Mouse (Mus musculus) megakaryocyte-erythroid progenitor cell, adult 5 weeks (primary cell): ENCODE measurements around the gene Irf2bp1. TPM values are rescaled to one million over a fixed set of nuclear protein-coding genes. Genes with fewer than 3 reads are reported as not detected.

ENCODE experiments used
- polyA plus RNA-seq: library from polyadenylated mRNA; stranded (reverse); fragments of >175 nt; gene quantifications from 2 replicates; pipeline ENCODE4 v1.2.3, GENCODE M21; 2012

Gene Irf2bp1
- polyA plus RNA-seq, result 99.0 and 114 TPM in 2 replicates

DNA sequence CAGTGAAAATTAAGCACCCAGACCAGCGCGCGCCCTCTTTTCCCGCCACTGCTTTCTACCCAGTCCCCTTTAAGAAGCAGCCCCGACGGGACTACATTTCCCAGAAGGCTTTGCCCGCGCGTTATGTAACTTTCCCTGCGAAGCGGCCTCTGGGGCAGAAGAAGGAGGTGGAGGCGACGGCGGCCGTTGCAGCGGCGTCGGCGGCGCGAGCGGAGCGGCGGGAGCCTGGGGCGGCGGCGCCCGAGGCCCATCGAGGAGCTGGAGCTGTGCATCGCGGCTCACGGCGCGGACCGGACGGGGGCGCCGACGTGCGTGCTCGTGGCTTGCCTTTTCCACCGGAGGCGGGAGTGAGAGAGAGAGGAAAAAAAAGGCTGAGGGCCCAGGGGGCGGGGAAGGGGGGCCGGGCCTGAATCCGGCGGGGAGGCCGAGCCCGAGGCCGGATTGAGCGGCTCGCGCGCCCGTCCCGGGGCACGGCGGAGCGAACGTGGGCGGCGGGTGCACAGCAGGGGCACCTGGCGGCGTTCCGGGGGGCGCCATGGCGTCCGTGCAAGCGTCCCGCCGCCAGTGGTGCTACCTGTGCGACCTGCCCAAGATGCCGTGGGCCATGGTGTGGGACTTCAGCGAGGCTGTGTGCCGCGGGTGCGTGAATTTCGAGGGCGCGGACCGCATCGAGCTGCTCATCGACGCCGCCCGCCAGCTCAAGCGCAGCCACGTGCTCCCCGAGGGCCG is at the start of gene Irf2bp1:
Gene Irf2bp1 (plus strand): TSS at position 143 of the 729 bp plus-strand sequence.

DNA sequence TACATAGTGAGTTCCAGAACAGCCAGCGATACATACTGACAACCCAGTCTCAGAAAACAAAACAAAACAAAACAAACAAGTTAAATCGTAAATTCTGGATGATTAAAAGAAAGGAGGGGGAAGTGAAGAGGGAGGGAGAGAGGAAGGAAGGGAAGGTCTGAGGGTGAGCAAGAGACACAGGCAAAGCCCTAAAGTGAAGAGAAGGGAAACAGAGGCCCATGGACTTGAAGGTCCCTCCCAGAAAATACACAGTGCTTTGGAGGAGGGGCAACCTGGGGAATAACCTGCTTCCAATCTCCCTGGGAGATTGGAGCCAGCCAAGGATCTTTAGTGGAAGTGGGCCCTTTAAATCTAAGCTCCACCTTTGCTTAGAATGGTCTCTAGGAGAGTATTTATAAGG is 16.7 kb upstream of the Irf2bp1 start, which contains the start of gene Nanos2:
Gene Nanos2 (plus strand): TSS at position 301 of the 400 bp plus-strand sequence.

DNA sequence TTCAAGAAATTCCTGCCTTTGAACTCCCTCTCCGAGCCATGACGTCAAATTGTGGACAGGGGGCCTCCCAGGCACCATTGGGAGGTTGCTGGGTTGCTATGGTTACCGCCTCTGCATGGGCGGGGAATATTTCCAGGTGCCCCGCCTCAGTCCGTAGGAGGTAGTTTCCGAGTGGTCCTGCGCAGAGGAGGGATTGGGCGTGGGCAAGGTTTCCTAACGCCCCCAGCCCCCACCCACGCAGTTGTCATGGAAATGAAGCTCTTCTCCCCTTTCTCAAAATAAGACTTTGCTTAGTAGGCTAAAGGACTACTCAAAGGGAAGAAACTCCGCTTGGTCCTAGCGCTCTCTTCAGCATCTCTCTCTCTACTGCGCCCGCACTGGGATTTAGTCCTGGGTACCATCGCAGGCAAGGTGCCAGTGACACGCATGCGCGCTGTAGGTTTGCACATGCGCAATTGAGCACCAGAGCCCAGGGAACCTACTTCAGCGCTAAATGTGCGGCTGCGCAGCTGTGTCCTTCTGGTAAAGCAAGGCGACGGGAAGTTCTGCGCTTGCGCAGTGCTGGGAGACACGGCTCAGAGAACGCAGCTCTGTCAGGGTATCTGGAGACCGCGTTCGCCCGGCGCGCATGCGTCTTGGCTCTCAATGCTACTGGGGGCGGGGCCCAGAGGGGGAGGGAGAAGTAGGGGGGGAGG is 13.1 kb upstream of the Irf2bp1 start, which contains the start of gene Mypop:
Gene Mypop (plus strand): TSS at position 645 of the 695 bp plus-strand sequence.

DNA sequence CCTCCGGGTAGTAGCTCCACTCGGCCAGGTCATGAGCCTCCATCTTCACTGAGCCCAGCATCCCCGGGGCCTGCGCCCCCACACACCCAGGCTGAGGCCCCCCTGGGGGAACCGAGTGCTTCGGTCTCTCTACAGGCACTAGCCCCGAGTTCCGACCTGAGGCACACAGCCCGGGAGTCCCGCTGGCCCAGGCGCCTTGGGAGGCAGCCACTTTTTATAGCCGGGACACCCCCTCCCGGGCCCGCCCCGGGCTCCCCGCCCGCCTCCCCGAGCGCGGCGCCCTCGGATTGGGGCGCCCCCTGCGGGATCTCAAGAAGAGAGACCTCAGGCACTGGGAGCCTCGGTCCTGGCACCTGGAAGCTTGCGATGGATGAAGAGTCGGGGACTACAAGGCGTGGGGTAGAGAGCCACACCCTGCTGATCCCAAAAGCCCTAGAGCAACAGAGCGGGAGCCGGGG is 19.5 kb downstream of the Irf2bp1 start, which contains the start of gene Foxa3:
Gene Foxa3 (minus strand): TSS at position 182 of the 458 bp plus-strand sequence.

DNA sequence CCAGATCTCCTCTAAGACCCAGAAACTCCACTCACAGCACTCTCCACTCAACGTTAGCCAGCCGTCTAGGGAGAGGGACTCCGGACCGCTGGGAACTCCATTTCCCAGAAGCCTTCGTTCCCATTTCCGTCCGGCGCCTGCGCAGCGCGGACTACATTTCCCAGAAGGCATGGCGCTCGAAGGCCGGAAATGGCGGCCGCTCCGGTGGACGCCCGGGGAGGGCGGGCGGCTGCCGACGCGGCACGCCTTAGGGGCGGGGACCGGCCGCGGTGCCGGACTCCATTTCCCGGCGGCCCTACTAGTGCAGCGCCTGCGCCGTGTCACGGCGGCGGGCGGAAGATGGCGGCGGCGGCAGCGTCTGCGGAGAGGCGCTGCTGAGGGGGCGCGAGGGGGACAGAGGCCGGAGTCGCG is 20.3 kb downstream of the Irf2bp1 start, which contains the start of gene Sympk:
Gene Sympk (plus strand): TSS at position 282 of the 411 bp plus-strand sequence.

DNA sequence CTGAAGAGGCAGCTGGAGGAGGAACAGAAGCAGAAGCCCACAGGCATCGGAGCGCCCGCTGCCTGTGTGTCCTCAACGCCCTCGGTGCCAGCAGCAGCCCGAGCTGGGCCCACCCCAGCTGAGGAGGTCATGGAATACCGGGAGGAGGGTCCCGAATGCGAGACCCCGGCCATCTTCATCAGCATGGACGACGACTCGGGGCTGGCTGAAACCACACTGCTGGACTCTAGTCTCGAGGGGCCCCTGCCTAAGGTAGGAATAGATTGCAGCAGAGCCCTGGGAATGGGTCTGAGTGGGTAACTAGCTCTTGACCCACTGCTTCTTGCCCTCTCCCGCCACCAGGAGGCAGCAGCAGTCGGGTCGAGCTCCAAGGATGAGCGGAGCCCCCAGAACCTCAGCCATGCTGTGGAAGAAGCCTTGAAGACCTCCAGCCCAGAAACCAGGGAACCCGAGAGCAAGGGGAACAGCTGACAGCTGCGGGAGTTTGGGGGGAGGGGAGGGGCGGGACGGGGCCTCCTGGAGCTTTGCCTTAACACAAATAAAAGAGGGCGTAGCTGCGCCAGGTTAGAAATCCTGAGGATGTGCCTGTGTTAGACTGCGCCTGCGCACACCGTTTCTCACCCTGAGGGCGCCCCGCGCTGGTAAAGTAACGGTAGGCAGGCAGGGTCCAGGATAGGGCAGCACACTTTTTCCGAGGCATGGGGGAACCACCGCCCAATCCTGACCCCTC is 50.4 kb downstream of the Irf2bp1 start, which contains the start of gene Rsph6a:
Gene Rsph6a (plus strand): TSS at position 644 of the 730 bp plus-strand sequence.

Other genes starting within 250 kb of the Irf2bp1 start
- gene Psg19, start 205.5 kb upstream of the Irf2bp1 start, polyA plus RNA-seq, result 0.03 TPM in 1 of 2 replicates, not detected in the other
- gene Psg17, start 182.4 kb upstream of the Irf2bp1 start, polyA plus RNA-seq, result 0.04 TPM in 1 of 2 replicates, not detected in the other
- 0.10 and 0.11 TPM in 2 replicates for gene Mill2, start 164.1 kb upstream of the Irf2bp1 start, polyA plus RNA-seq
- 194 and 247 TPM in 2 replicates for gene Pglyrp1, start 132.7 kb upstream of the Irf2bp1 start, polyA plus RNA-seq
- 61.5 and 67.8 TPM in 2 replicates for gene Ccdc61, start 93.6 kb upstream of the Irf2bp1 start, polyA plus RNA-seq
- gene Nova2, start 78.2 kb upstream of the Irf2bp1 start, polyA plus RNA-seq, result 0.02 and 0.05 TPM in 2 replicates
- gene Nanos2, start 16.6 kb upstream of the Irf2bp1 start, polyA plus RNA-seq, result not detected in 2 replicates
- 0.44 and 0.51 TPM in 2 replicates for gene Mypop, start 12.8 kb upstream of the Irf2bp1 start, polyA plus RNA-seq
- not detected in 2 replicates for gene Foxa3, start 19.5 kb downstream of the Irf2bp1 start, polyA plus RNA-seq
- 198 and 236 TPM in 2 replicates for gene Sympk, start 20.3 kb downstream of the Irf2bp1 start, polyA plus RNA-seq
- 0.05 TPM in 1 of 2 replicates, not detected in the other for gene Rsph6a, start 50.6 kb downstream of the Irf2bp1 start, polyA plus RNA-seq
- 41.0 and 66.8 TPM in 2 replicates for gene Dmwd, start 72.2 kb downstream of the Irf2bp1 start, polyA plus RNA-seq
- gene Dmpk, start 79.8 kb downstream of the Irf2bp1 start, polyA plus RNA-seq, result 13.5 and 23.0 TPM in 2 replicates
- gene Six5, start 90.5 kb downstream of the Irf2bp1 start, polyA plus RNA-seq, result 13.5 and 23.0 TPM in 2 replicates
- 0.06 TPM in 1 of 2 replicates, not detected in the other for gene Gm4969, start 114.3 kb downstream of the Irf2bp1 start, polyA plus RNA-seq
- 16.3 and 20.9 TPM in 2 replicates for gene Fbxo46, start 115.8 kb downstream of the Irf2bp1 start, polyA plus RNA-seq
- gene Qpctl, start 145.2 kb downstream of the Irf2bp1 start, polyA plus RNA-seq, result 11.6 and 14.2 TPM in 2 replicates
- gene Snrpd2, start 145.7 kb downstream of the Irf2bp1 start, polyA plus RNA-seq, result 52.2 and 53.2 TPM in 2 replicates
- 0.02 and 0.15 TPM in 2 replicates for gene Gipr, start 162.1 kb downstream of the Irf2bp1 start, polyA plus RNA-seq
- 19.2 and 24.7 TPM in 2 replicates for gene Eml2, start 172.4 kb downstream of the Irf2bp1 start, polyA plus RNA-seq
- 0.10 and 0.34 TPM in 2 replicates for gene Gpr4, start 208.5 kb downstream of the Irf2bp1 start, polyA plus RNA-seq
- 15.0 and 16.4 TPM in 2 replicates for gene Opa3, start 224.3 kb downstream of the Irf2bp1 start, polyA plus RNA-seq